Mouse (Mus musculus): Measurements from ENCODE around the gene Chchd6. TPM values are rescaled to one million over a fixed set of nuclear protein-coding genes. Genes with fewer than 3 reads are reported as not detected.

Gene Chchd6
- polyA plus RNA-seq, 1 experiment = 28.8 TPM

DNA sequence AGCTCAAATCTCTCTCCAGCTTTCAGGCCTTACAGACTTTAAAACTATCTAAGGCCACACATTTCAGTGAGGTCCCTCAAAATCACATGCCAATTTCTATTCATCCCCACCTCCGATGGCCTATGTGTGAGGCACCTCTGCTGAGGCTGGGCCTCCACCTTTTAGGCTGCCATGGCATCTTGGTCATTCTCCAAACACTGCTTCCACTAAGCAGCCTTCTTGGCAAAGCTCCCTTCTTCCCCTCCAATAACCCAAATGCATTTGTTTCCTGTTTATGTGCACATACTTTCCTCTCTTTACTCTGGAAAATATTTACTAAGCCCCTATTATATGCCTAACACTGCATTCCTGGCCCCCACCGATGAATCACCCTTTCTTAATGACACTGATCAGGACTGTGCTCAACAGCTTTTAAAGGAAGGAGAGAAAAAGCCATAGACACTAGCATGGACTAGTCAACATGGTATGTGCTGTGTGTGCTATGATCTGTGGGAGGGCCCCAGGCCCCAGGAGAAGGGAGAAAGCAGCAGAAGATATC is 133.2 kb downstream of the Chchd6 start:
- Histone ChIP-seq H3K4me3 (no peak overlapping the region), H3K27me3 (ENCODE audit: control insufficient read depth, insufficient read depth, insufficient read length) (no peaks in the 10 kb centered on the region), H3K79me2 (ENCODE audit: control insufficient read depth, insufficient read depth) (no peaks in the 10 kb centered on the region), H3ac (ENCODE audit: control insufficient read depth, insufficient read length) (no peak overlapping the region), H3K36me3 (ENCODE audit: control insufficient read depth, insufficient read depth) (no peaks in the 10 kb centered on the region), H3K4me2 (ENCODE audit: low read depth) (no peak overlapping the region)
- TF ChIP-seq MYOD1 (IDR thresholded peaks at IDR 0.05; ENCODE audit: control insufficient read depth in 1 of 3, insufficient read length in 2 of 3, low read depth in 2 of 3) = no peak
- TF ChIP-seq MAX (IDR thresholded peaks at IDR 0.05; ENCODE audit: low read depth) = no peak
- no peak for TF ChIP-seq E2F4 (IDR thresholded peaks at IDR 0.05; ENCODE audit: insufficient read depth)
- TF ChIP-seq MYOG (IDR thresholded peaks at IDR 0.05; ENCODE audit: control insufficient read depth in 1 of 3, insufficient read depth in 1 of 3, insufficient read length in 2 of 3, low read depth in 2 of 3) = no peak
- no peak for TF ChIP-seq POLR2AphosphoS2 (IDR thresholded peaks at IDR 0.05; ENCODE audit: insufficient read length, low read depth)
- no peak for TF ChIP-seq CEBPB (IDR thresholded peaks at IDR 0.05; ENCODE audit: insufficient read depth, poor library complexity, severe bottlenecking)
- TF ChIP-seq USF1 (IDR thresholded peaks at IDR 0.05; ENCODE audit: low read depth) = no peak
- TF ChIP-seq TCF12 (IDR thresholded peaks at IDR 0.05; ENCODE audit: insufficient read depth, poor library complexity, severe bottlenecking) = no peak
- no peak for TF ChIP-seq REST (IDR thresholded peaks at IDR 0.05; ENCODE audit: insufficient read depth, insufficient read length)
- no peak for TF ChIP-seq SRF (IDR thresholded peaks at IDR 0.05; ENCODE audit: control insufficient read depth, insufficient read length, low read depth)
- no peak for TF ChIP-seq TCF3 (IDR thresholded peaks at IDR 0.05; ENCODE audit: insufficient read length, low read depth)
- no peak for TF ChIP-seq POLR2A (IDR thresholded peaks at IDR 0.05; ENCODE audit: insufficient read length, low read depth)

DNA sequence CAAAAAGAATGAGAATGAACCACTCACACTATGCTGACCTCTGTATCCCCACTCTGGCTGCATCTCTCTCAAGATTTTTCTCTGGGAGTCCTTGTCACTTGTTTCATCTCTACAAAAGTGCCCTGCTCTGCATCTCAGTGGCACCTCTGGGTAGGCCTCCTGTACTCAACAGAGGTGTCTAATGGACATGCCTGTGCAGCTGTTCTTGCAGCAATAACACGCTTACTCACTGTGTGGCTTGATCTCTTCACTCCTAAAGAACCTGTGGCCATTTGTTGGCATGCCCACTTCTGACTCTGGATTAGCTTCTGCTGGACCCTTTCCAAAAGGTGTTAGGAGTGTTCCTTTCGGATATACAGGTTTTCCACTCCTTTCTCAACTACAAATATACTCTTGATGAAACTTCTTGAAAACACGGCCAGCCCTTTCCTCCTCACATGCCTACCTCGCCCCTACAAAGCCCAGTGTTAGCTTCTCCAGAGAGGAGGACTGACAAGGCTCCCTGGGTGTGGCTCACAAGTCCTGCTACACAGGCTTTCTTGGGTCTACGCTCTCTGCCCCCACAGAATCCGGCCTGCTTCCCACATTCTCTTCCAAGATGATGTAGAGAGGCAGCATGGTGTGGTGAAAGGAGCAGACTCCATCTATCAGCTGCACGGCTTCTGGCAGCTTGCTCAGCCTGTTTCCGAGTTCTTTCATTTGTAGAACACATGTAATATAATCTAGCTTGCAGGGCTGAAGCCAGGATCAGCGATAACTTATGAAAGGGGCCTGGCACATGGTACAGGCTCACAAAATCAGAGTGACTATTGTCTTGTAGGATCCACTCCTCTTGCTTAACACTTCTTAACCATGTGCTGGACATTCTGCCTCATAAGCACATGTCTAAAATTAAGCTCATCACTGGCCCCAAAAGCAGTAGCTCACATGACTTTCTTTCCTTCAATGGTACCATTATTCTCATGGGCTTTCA is 133.9 kb downstream of the Chchd6 start:
- Histone ChIP-seq H3K79me2 (ENCODE audit: control insufficient read depth, insufficient read depth) (no peaks in the 10 kb centered on the region), H3K4me3 (no peak overlapping the region), H3ac (ENCODE audit: control insufficient read depth, insufficient read length) (no peak overlapping the region), H3K27me3 (ENCODE audit: control insufficient read depth, insufficient read depth, insufficient read length) (no peaks in the 10 kb centered on the region), H3K36me3 (ENCODE audit: control insufficient read depth, insufficient read depth) (no peaks in the 10 kb centered on the region), H3K4me2 (ENCODE audit: low read depth) (no peak overlapping the region)
- TF ChIP-seq E2F4 (IDR thresholded peaks at IDR 0.05; ENCODE audit: insufficient read depth) (no peak), MYOD1 (IDR thresholded peaks at IDR 0.05; ENCODE audit: control insufficient read depth in 1 of 3, insufficient read length in 2 of 3, low read depth in 2 of 3) (peak in 2 of 3 experiments; percentile 38 to 55), POLR2AphosphoS2 (IDR thresholded peaks at IDR 0.05; ENCODE audit: insufficient read length, low read depth) (no peak), REST (IDR thresholded peaks at IDR 0.05; ENCODE audit: insufficient read depth, insufficient read length) (no peak), TCF12 (IDR thresholded peaks at IDR 0.05; ENCODE audit: insufficient read depth, poor library complexity, severe bottlenecking) (no peak), POLR2A (IDR thresholded peaks at IDR 0.05; ENCODE audit: insufficient read length, low read depth) (no peak)

DNA sequence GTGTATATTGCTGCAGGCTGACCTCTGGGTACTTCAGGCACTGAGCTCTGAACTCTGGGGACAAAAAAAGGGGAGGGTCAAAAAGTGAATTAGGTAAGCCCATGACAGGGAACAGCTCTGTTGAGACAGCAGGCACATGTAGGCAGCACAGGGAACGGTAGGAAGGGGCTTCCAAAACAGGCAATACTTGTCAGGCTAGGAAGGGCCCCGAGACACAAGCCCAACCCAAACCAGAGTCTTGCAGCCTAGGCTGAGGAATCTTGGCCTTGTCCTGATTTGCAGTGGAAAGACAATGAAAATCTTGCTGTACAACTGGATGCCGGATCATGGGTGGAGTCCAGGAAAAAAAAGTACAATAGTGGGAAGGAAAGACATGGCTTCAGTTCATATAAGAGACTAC is 135.8 kb downstream of the Chchd6 start:
- Histone ChIP-seq H3ac (ENCODE audit: control insufficient read depth, insufficient read length) (no peak overlapping the region), H3K4me3 (no peak overlapping the region), H3K79me2 (ENCODE audit: control insufficient read depth, insufficient read depth) (no peaks in the 10 kb centered on the region), H3K27me3 (ENCODE audit: control insufficient read depth, insufficient read depth, insufficient read length) (no peaks in the 10 kb centered on the region), H3K36me3 (ENCODE audit: control insufficient read depth, insufficient read depth) (no peaks in the 10 kb centered on the region), H3K4me2 (ENCODE audit: low read depth) (no peak overlapping the region)
- no peak for TF ChIP-seq REST (IDR thresholded peaks at IDR 0.05; ENCODE audit: insufficient read depth, insufficient read length)
- TF ChIP-seq TCF12 (IDR thresholded peaks at IDR 0.05; ENCODE audit: insufficient read depth, poor library complexity, severe bottlenecking) = no peak
- TF ChIP-seq MAX (IDR thresholded peaks at IDR 0.05; ENCODE audit: low read depth) = no peak
- no peak for TF ChIP-seq E2F4 (IDR thresholded peaks at IDR 0.05; ENCODE audit: insufficient read depth)
- no peak for TF ChIP-seq POLR2A (IDR thresholded peaks at IDR 0.05; ENCODE audit: insufficient read length, low read depth)
- TF ChIP-seq POLR2AphosphoS2 (IDR thresholded peaks at IDR 0.05; ENCODE audit: insufficient read length, low read depth) = no peak
- no peak for TF ChIP-seq TCF3 (IDR thresholded peaks at IDR 0.05; ENCODE audit: insufficient read length, low read depth)

DNA sequence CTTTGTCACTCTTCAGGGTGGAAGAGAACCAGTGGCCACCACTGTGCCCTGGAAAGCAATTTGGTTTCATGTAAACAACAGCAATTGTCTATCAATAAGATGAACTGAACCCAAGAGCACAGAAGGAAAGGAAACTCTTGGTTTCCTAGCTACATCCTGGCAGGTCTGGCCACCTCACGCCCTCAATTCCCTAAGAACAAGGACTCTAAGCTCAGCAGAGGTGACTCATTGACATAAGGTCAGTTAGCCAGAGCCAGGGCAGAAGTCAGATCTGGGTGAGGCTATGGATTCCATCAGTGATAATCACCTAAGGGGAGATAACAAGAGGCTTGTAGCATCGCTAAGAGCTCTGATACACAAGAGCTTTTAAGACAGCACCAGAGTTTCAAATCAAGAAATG is 137.9 kb downstream of the Chchd6 start:
- H3K79me2 ChIP-seq (ENCODE audit: control insufficient read depth, insufficient read depth) = no peaks in the 10 kb centered on the region
- no peak overlapping the region for H3K4me3 ChIP-seq
- no peak overlapping the region for H3K4me2 ChIP-seq (ENCODE audit: low read depth)
- H3K36me3 ChIP-seq (ENCODE audit: control insufficient read depth, insufficient read depth) = no peaks in the 10 kb centered on the region
- TF ChIP-seq POLR2AphosphoS2 (IDR thresholded peaks at IDR 0.05; ENCODE audit: insufficient read length, low read depth) (no peak), TCF12 (IDR thresholded peaks at IDR 0.05; ENCODE audit: insufficient read depth, poor library complexity, severe bottlenecking) (no peak), SRF (IDR thresholded peaks at IDR 0.05; ENCODE audit: control insufficient read depth, insufficient read length, low read depth) (no peak), TCF3 (IDR thresholded peaks at IDR 0.05; ENCODE audit: insufficient read length, low read depth) (no peak), MYOG (IDR thresholded peaks at IDR 0.05; ENCODE audit: control insufficient read depth in 1 of 3, insufficient read depth in 1 of 3, insufficient read length in 2 of 3, low read depth in 2 of 3) (no peak), MYOD1 (IDR thresholded peaks at IDR 0.05; ENCODE audit: control insufficient read depth in 1 of 3, insufficient read length in 2 of 3, low read depth in 2 of 3) (no peak), REST (IDR thresholded peaks at IDR 0.05; ENCODE audit: insufficient read depth, insufficient read length) (no peak), CEBPB (IDR thresholded peaks at IDR 0.05; ENCODE audit: insufficient read depth, poor library complexity, severe bottlenecking) (no peak), POLR2A (IDR thresholded peaks at IDR 0.05; ENCODE audit: insufficient read length, low read depth) (no peak), E2F4 (IDR thresholded peaks at IDR 0.05; ENCODE audit: insufficient read depth) (no peak), MAX (IDR thresholded peaks at IDR 0.05; ENCODE audit: low read depth) (no peak), USF1 (IDR thresholded peaks at IDR 0.05; ENCODE audit: low read depth) (no peak)
- no peak overlapping the region for H3ac ChIP-seq (ENCODE audit: control insufficient read depth, insufficient read length)
- H3K27me3 ChIP-seq (ENCODE audit: control insufficient read depth, insufficient read depth, insufficient read length) = no peaks in the 10 kb centered on the region
